Comparison of ENCODE assay signal across 10 mouse cellular contexts in the genomic region with DNA sequence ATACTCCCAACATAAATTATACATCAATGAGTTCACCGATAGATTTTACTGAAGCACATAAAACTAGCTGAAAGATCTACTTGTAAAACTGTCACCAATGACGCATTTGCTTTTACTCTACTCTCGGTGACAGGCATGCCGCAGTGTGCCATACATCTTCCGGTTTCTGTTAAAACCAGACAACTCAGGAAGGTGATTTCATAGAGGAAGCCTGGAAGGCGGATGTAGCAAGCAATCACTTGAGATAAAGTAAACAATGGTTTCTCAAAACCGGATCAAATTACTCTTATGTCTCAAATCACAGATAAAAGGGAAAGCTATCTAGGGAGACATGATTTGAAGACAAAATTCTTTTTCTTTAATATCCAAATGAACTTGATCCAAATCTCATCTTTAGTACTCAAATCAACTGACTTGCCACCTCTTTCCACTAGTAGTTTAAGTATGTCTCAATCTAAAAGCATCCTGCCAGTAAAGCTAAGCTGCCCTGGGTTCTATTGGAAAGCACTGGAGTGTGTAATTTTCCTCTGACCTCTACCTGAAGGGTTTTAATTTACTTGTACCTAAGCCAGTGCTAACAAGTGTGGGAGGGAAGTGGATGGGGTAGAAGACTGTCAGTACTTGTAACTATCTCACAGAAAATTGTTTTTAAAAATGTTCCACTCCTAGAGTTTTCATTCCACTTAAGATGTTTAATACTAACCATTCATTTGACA.
A peak's percentile ranks its signal among the peaks of the same experiment; 100 is the strongest.
DNase-seq lines count a peak whose midpoint lies in the region; ATAC-seq lines count a peak whose summit lies in the region.
"Had no signal": no experiment of that assay in that cellular context is flagged by ENCODE, and none has a peak within 500 bp of the region (broad histone marks: within the 10 kb centered on the region; RNA-seq: fewer than 3 reads in every experiment).

No protein-coding gene starts in this region.

- H3K4me1 ChIP-seq in heart, embryonic 16.5 days (ENCODE audit: control insufficient read depth, insufficient read depth, low read length) = peaks cover 11% of the 10 kb centered on the region
- H3K4me1 ChIP-seq: hindbrain, embryonic 12.5 days had no signal

- no peak for DNase-seq in heart, adult 11 months
- peak; percentile 57 for DNase-seq in large intestine, adult 2 months (ENCODE audit: low read depth, low spot score)
- DNase-seq in natural killer cell, adult 2 months (ENCODE audit: low spot score in 2 of 2) = peak; percentile 79 to 84
- DNase-seq in right cerebral cortex, postnatal 4 days = no peak
- DNase-seq in gastrocnemius, postnatal 14 days = no peak
- DNase-seq in frontal cortex, adult 2 months (ENCODE audit: extremely low spot score in 1 of 2, low spot score in 1 of 2) = no peak

- 49% methylated on average over 7 of the region's 7 CpGs for WGBS in heart, embryonic 16.5 days
- 19% methylated on average over 7 of the region's 7 CpGs for WGBS in large intestine, adult 2 months

- peak overlapping the region; percentile 48; the same call in 1 of the 2 replicates for H3K27ac ChIP-seq in heart, embryonic 16.5 days (ENCODE audit: low read length)
- H3K27ac ChIP-seq: hindbrain, embryonic 12.5 days; lung, embryonic 15.5 days had no signal

- no peaks in the 10 kb centered on the region for H3K36me3 ChIP-seq in heart, embryonic 16.5 days (ENCODE audit: control insufficient read depth, insufficient read depth)
- H3K36me3 ChIP-seq: hindbrain, embryonic 12.5 days; lung, embryonic 15.5 days had no signal

- ATAC-seq in heart, embryonic 16.5 days (replicated peaks; ENCODE audit: extremely low read depth, insufficient read depth, low FRiP score) = peak; percentile 63
- peak; percentile 96 for ATAC-seq in common myeloid progenitor, adult 5-6 weeks (replicated peaks; ENCODE audit: low read depth, poor library complexity, severe bottlenecking)

- H3K9ac ChIP-seq in heart, embryonic 16.5 days (ENCODE audit: low read length) = no peak overlapping the region
- H3K9ac ChIP-seq: hindbrain, embryonic 12.5 days; lung, embryonic 15.5 days had no signal

- H3K4me3 ChIP-seq in heart, embryonic 16.5 days (ENCODE audit: low read length) = no peak overlapping the region
- H3K4me3 ChIP-seq: hindbrain, embryonic 12.5 days; lung, embryonic 15.5 days had no signal

- H3K9me3 ChIP-seq in heart, embryonic 16.5 days (replicated peaks; ENCODE audit: control insufficient read depth, low read length) = no peaks in the 10 kb centered on the region
- H3K9me3 ChIP-seq: hindbrain, embryonic 12.5 days; lung, embryonic 15.5 days had no signal

- H3K4me2 ChIP-seq in heart, embryonic 16.5 days (ENCODE audit: low read depth, low read length) = no peak overlapping the region; the same call in 1 of the 2 replicates
- H3K4me2 ChIP-seq: hindbrain, embryonic 12.5 days; lung, embryonic 15.5 days had no signal

- intact Hi-C loops in gastrocnemius, postnatal 14 days (cut with DNase I; ENCODE audit: low total_unique reads) = no loop called here

- no peaks in the 10 kb centered on the region for H3K27me3 ChIP-seq in heart, embryonic 16.5 days (ENCODE audit: control insufficient read depth, insufficient read depth, low read length)
- H3K27me3 ChIP-seq: hindbrain, embryonic 12.5 days; lung, embryonic 15.5 days had no signal

Comparison
In these comparisons a context has a peak if more than half of its experiments do, and no peak if none do; other contexts are left out.
1. DNase-seq: peak in large intestine, adult 2 months (single experiment) and natural killer cell, adult 2 months (2 of 2); none in heart, adult 11 months (single experiment), right cerebral cortex, postnatal 4 days (single experiment), gastrocnemius, postnatal 14 days (single experiment) and frontal cortex, adult 2 months (0 of 2).